Mouse (Mus musculus): ENCODE data around the gene Ccdc13.

The Ccdc13 gene

GRCm38 (mm10) chr9:121838829-121839621 lies at the start of gene Ccdc13:
TSS of gene Ccdc13 (minus strand) at chr9:121839461.
- peak in 1 of 2 experiments; percentile 29 for DNase-seq

- DNase-seq = no peak
Measured at GRCm38 (mm10) chr9:121882015-121882457, 42.8 kb upstream of the Ccdc13 start.

GRCm38 (mm10) chr9:121881301-121881700 lies 42.0 kb upstream of the Ccdc13 start:
- DNase-seq = no peak

GRCm38 (mm10) chr9:121880840-121881239 lies 41.6 kb upstream of the Ccdc13 start:
- peak; percentile 62 to 64 for DNase-seq

- DNase-seq = peak; percentile 78
Measured at GRCm38 (mm10) chr9:121877052-121877740, 37.9 kb upstream of the Ccdc13 start.

- DNase-seq = no peak
Measured at GRCm38 (mm10) chr9:121873578-121873977, 34.3 kb upstream of the Ccdc13 start.

- no peak for DNase-seq
Measured at GRCm38 (mm10) chr9:121872062-121872683, 32.9 kb upstream of the Ccdc13 start.

- no peak for DNase-seq
Measured at GRCm38 (mm10) chr9:121869973-121870515, 30.8 kb upstream of the Ccdc13 start.

GRCm38 (mm10) chr9:121869432-121869831 lies 30.2 kb upstream of the Ccdc13 start:
- no peak for DNase-seq

- DNase-seq = no peak
Measured at GRCm38 (mm10) chr9:121868236-121868635, 29.0 kb upstream of the Ccdc13 start.

- DNase-seq = no peak
Measured at GRCm38 (mm10) chr9:121867632-121868031, 28.4 kb upstream of the Ccdc13 start.

- DNase-seq = no peak
Measured at GRCm38 (mm10) chr9:121865425-121866008, 26.3 kb upstream of the Ccdc13 start.

GRCm38 (mm10) chr9:121864837-121865236 lies 25.6 kb upstream of the Ccdc13 start:
- no peak for DNase-seq

- no peak for DNase-seq
Measured at GRCm38 (mm10) chr9:121860921-121861320, 21.7 kb upstream of the Ccdc13 start.

GRCm38 (mm10) chr9:121859345-121859744 lies 20.1 kb upstream of the Ccdc13 start:
- DNase-seq = no peak

- DNase-seq = no peak
Measured at GRCm38 (mm10) chr9:121858153-121858488, 18.9 kb upstream of the Ccdc13 start, which contains the start of gene Higd1a. TSS of gene Higd1a (minus strand) at chr9:121858362.

- peak; percentile 98 for DNase-seq
Measured at GRCm38 (mm10) chr9:121857474-121858152, 18.4 kb upstream of the Ccdc13 start.

- peak in 1 of 2 experiments; percentile 52 for DNase-seq
Measured at GRCm38 (mm10) chr9:121856649-121857416, 17.6 kb upstream of the Ccdc13 start.

GRCm38 (mm10) chr9:121854246-121854645 lies 15.0 kb upstream of the Ccdc13 start:
- no peak for DNase-seq

- no peak for DNase-seq
Measured at GRCm38 (mm10) chr9:121847842-121848241, 8.6 kb upstream of the Ccdc13 start.

- no peak for DNase-seq
Measured at GRCm38 (mm10) chr9:121847138-121847537, 7.9 kb upstream of the Ccdc13 start.
